Mouse (Mus musculus) brain, embryonic 14.5 days (tissue): Measurements from ENCODE around the gene Glrx5. TPM values are rescaled to one million over a fixed set of nuclear protein-coding genes. Genes with fewer than 3 reads are reported as not detected.
A peak's percentile ranks its signal among the peaks of the same experiment; 100 is the strongest.

Experiments used
- DNase-seq: peaks from one replicate; pipeline ENCODE4 v3.0.0-alpha.2; 2011; ENCODE audit warnings: low read depth
- CTCF ChIP-seq: fragments of 200-500 bp; IDR thresholded peaks from 2 replicates; pipeline ENCODE4 v1.5.1; 2012; ENCODE audit warnings: inconsistent platforms, mild to moderate bottlenecking, moderate library complexity, borderline replicate concordance; ENCODE audit not compliant: insufficient read depth, insufficient read length; ENCODE audit errors: extremely low read depth
- POLR2A ChIP-seq: fragments of 200-500 bp; IDR thresholded peaks from 2 replicates; pipeline ENCODE4 v1.6.1; 2012; ENCODE audit warnings: mild to moderate bottlenecking, inconsistent platforms, borderline replicate concordance; ENCODE audit not compliant: poor library complexity, insufficient read depth, insufficient read length, severe bottlenecking; ENCODE audit errors: extremely low read depth
- polyA plus RNA-seq: library from polyadenylated mRNA; depleted of rRNA; stranded (reverse); fragments of >200 nt; gene quantifications from 2 replicates; pipeline ENCODE4 v1.2.3, GENCODE M21; 2012; rRNA removed

The Glrx5 gene
- polyA plus RNA-seq: 71.3 and 95.6 TPM in 2 replicates

- peak; percentile 100 for DNase-seq
Observed at GRCm38 (mm10) chr12:105032147-105032831, at the start of gene Glrx5. Gene Glrx5 (plus strand): TSS chr12:105032688.

GRCm38 (mm10) chr12:104983476-104983875 lies 49.0 kb upstream of the Glrx5 start:
- TF ChIP-seq POLR2A (no peak), CTCF (no peak)
- DNase-seq: peak; percentile 9

More at GRCm38 (mm10) chr12:105032147-105032831, at the start of gene Glrx5:
- TF ChIP-seq CTCF (no peak), POLR2A (peak; percentile 96)

GRCm38 (mm10) chr12:104985088-104985487 lies 47.4 kb upstream of the Glrx5 start:
- TF ChIP-seq POLR2A (no peak), CTCF (peak; percentile 43; the same call in 1 of the 2 replicates)
- no peak for DNase-seq

DNA sequence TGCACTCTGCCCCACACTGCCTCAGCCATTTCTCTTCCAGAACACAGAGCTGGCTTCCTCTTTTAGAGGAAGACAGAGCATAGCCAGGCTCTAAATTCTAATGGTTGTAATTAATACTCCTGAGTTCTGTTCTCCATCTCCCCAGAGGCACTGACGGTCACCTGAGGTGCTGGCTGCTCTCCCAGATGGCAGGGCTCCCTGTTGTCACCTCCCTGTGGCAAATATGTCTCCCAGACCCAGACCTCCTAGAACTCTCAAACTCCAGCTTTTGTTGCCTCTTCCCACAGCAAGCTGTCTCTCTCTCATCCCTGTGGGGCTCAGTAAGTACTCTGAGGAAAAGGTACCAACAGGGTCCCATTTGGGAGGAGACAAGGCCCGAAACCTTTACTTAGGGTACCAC lies 46.5 kb upstream of the Glrx5 start:
- TF ChIP-seq POLR2A (no peak), CTCF (no peak)
- no peak for DNase-seq

- TF ChIP-seq POLR2A: no peak
- TF ChIP-seq CTCF: no peak
- DNase-seq: no peak
Observed at GRCm38 (mm10) chr12:104986781-104987180, 45.7 kb upstream of the Glrx5 start.

DNA sequence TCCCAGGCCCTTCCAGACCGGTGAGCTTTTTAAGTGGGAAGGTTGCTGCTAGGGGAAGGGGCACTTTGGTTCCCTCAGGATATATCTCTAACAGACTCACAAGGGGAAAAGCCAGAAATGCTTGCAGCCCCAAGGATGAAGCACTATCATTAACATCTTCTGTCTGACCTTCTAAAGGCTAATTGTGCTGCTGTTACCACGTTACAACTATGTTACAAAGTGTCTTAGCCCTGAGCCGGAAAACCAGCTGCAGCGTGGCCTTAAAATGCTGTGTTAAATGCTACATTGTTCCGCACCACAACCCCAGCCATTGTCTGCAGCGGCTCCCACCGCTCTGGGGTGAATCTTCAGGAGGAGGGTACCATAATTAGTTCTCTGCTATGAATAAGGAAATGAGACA lies 44.6 kb upstream of the Glrx5 start:
- no peak for DNase-seq
- no peak for TF ChIP-seq CTCF
- TF ChIP-seq POLR2A: no peak

DNA sequence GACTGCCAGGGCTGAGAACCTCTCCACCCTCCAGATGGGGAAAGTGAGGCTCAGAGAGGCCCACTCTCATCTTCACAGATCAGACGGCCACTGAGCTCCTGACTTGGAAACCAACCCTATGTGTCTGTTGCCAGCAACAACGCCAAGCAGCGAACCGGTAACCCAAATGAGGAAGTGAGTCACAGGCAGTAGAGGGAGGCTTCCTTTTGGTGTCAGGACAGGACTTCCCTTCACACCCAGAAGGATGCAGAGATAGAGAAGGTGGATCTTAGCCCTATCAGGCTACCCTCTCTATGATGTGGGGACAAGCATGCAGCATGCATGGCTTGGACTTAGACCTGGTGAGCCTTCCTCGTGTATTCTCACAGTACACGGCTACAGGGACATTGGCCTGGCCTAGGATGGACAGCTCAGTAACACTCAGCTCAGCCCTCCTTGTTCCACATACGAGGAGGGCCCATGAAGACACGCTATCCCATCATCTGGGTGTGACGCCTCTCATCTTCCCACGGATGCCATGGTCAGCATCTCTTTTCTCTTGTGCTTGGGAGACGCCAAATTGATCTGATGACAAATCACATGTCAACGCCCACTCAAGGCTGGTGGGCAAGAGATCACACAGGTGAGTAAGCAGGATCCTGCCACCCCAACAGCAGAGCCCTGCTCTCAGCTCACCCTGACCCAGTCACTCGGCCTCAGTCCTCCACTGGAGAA lies 41.6 kb upstream of the Glrx5 start:
- no peak for DNase-seq
- TF ChIP-seq CTCF (no peak), POLR2A (no peak)

DNA sequence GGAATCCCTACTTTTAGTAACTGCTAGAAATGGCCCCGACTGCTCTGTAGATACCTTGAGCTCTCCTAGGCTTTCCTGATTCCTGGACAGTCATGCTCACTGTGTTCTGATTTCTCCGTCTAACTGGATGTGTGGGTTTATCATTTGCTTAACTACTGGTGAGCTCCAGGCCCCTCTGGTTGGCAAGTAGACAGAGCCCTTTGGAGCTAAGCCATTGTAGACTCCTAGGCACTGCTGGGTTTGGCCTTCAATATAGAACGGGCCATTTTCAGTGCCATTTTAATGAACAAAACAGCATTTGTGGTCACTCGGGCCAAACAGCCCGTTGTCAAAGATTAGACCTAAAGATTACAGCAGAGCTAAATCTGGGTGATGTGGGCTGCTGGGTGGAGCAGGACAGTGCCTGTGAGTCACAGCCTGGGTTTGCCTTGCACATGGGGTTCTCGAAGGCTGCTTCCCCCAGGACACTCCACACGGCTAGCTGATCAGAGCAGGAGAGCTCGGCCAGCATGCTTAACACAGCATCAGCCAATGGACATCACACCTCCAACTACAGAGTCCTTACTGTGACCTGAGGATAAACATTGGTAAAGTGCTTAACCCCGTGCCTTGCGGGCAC lies 40.3 kb upstream of the Glrx5 start:
- no peak for TF ChIP-seq POLR2A
- no peak for DNase-seq

DNA sequence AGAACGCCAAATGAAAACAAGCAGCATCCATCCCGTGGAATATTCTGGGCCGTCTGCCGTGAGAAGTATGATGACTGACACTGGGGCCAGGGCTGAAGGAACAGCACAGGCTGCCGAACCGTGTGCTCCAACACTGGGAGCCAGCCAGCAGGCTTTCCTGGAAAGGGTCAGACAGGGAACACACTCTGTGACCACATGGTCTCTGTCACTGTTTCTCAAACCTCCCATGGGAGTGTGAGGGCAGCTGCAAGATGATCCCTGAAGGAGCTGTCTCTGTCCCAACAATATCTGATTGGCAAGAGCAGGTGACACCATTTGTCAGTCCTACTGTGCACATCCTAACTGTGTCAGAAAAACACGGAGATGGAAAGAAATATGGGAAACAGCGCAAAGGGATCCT lies 39.6 kb upstream of the Glrx5 start:
- DNase-seq: no peak
- TF ChIP-seq POLR2A: no peak
- TF ChIP-seq CTCF: no peak

GRCm38 (mm10) chr12:104995259-104995876 lies 37.1 kb upstream of the Glrx5 start:
- TF ChIP-seq CTCF (no peak), POLR2A (no peak)
- DNase-seq: no peak

DNA sequence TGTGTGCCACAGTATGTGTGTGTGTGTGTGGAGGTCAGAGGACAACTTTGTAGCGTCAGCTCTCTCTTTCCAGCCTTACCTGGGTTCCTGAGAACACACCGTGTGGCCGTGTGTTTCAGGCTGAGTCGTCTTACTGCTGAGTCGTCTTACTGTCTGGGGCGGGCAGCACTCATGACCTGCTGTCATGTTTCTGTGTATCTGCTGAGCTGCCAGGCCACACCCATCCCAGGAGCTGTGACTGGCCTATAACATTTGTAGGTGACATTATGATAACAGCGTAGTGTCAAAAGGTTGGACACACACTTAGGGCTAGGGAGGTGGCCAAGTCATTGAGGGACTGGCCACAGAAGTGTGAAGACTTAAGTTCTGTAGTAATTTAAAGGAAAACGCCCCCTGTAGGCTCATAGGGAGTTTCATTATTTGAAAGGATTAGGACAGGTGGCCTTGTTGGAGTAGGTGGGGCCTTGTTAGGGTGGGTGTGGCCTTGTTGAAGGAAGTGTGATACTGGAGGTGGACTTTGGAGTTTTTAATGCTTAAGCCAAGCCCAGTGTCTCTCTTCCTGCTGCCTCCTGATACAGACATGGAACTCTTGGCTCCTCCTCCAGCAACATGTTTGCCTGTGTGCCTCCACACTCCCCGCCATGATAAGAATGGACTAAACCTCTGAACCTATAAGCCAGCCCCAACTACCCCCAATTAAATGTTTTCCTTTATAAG lies 36.3 kb upstream of the Glrx5 start:
- TF ChIP-seq POLR2A: no peak
- TF ChIP-seq CTCF: no peak

More for the DNA sequence above, 36.3 kb upstream of the Glrx5 start:
- DNase-seq: no peak
